Comparison of ENCODE assay signal across 20 mouse cellular contexts in genomic region chr16:11645668-11646067, GRCm38 (mm10).
DNase-seq lines count a peak whose midpoint lies in the region; ATAC-seq and TF ChIP-seq lines count a peak whose summit lies in the region.
"Had no signal": no experiment of that assay in that cellular context is flagged by ENCODE, and none has a peak within 500 bp of the region (broad histone marks: within the 10 kb centered on the region; RNA-seq: fewer than 3 reads in every experiment).

No protein-coding gene starts in this region.

- TF ChIP-seq POLR2A in CH12.LX (IDR thresholded peaks at IDR 0.05; ENCODE audit: low read depth, low read length) = no peak

- 39% methylated on average over 4 of the region's 4 CpGs for WGBS in heart, embryonic 12.5 days
- WGBS in heart, embryonic 11.5 days (ENCODE audit: insufficient replicate concordance) = 31% methylated on average over 4 of the region's 4 CpGs
- WGBS in liver, embryonic 11.5 days = 32% methylated on average over 4 of the region's 4 CpGs

- dilution Hi-C loops in CH12.LX (cut with MboI; ENCODE audit: extremely low pct_ligation_motif_present, extremely low pct_unique_long_range_greater_than_20kb, low sequenced_read_pairs) = no loop called here

- no peak for TF ChIP-seq CTCF in CH12.LX (conservative IDR thresholded peaks at IDR 0.05 in 1 of 2, IDR thresholded peaks at IDR 0.05 in 1 of 2; ENCODE audit: low read depth in 2 of 2, low read length in 2 of 2)

- no peak overlapping the region for H3K4me3 ChIP-seq in heart, embryonic 12.5 days
- no peak overlapping the region for H3K4me3 ChIP-seq in heart, embryonic 11.5 days (ENCODE audit: low read depth, low read length)
- H3K4me3 ChIP-seq in liver, embryonic 11.5 days (ENCODE audit: low read depth, low read length) = no peak overlapping the region
- H3K4me3 ChIP-seq in CH12.LX (replicated peaks in 1 of 3; ENCODE audit: low read depth in 2 of 3, low read length in 2 of 3, poor library complexity in 1 of 3) = no peak overlapping the region
- H3K4me3 ChIP-seq: embryonic facial prominence, embryonic 15.5 days; heart, embryonic 13.5 days; liver, embryonic 13.5 days; myocyte; stomach, embryonic 15.5 days had no signal

- H3K27ac ChIP-seq in heart, embryonic 12.5 days (ENCODE audit: poor library complexity, severe bottlenecking) = no peak overlapping the region
- no peak overlapping the region for H3K27ac ChIP-seq in heart, embryonic 11.5 days (ENCODE audit: low read depth, low read length)
- 0 out of 2 replicates have a peak overlapping the region, but pooled peaks have one; percentile 17 for H3K27ac ChIP-seq in liver, embryonic 11.5 days (ENCODE audit: low read depth, low read length)
- H3K27ac ChIP-seq in CH12.LX (ENCODE audit: insufficient read depth, low read depth) = no peak overlapping the region
- H3K27ac ChIP-seq: embryonic facial prominence, embryonic 15.5 days; heart, embryonic 13.5 days; liver, embryonic 13.5 days; stomach, embryonic 15.5 days had no signal

- H3K4me1 ChIP-seq in heart, embryonic 12.5 days (replicated peaks) = peaks cover 8% of the 10 kb centered on the region
- peaks cover 4% of the 10 kb centered on the region for H3K4me1 ChIP-seq in heart, embryonic 11.5 days (ENCODE audit: control insufficient read depth, insufficient read depth, low read length)
- H3K4me1 ChIP-seq in liver, embryonic 11.5 days (replicated peaks; ENCODE audit: control insufficient read depth, insufficient read depth, low read length) = no peaks in the 10 kb centered on the region
- peaks cover 15 to 70% of the 10 kb centered on the region in 2 experiments for H3K4me1 ChIP-seq in CH12.LX (ENCODE audit: control insufficient read depth in 1 of 2, insufficient read depth in 2 of 2)

- no peak for TF ChIP-seq EP300 in CH12.LX (IDR thresholded peaks at IDR 0.05; ENCODE audit: low read length)

- no peaks in the 10 kb centered on the region for H3K9me3 ChIP-seq in heart, embryonic 12.5 days (replicated peaks)
- no peaks in the 10 kb centered on the region for H3K9me3 ChIP-seq in heart, embryonic 11.5 days (replicated peaks; ENCODE audit: control insufficient read depth, low read length)
- no peaks in the 10 kb centered on the region for H3K9me3 ChIP-seq in liver, embryonic 11.5 days (ENCODE audit: control insufficient read depth, low read length)
- H3K9me3 ChIP-seq in CH12.LX (replicated peaks; ENCODE audit: low read length) = no peaks in the 10 kb centered on the region
- H3K9me3 ChIP-seq: embryonic facial prominence, embryonic 15.5 days; heart, embryonic 13.5 days; liver, embryonic 13.5 days; stomach, embryonic 15.5 days had no signal

- no peak overlapping the region for H3K4me2 ChIP-seq in heart, embryonic 12.5 days
- H3K4me2 ChIP-seq in heart, embryonic 11.5 days = no peak overlapping the region
- H3K4me2 ChIP-seq in liver, embryonic 11.5 days = no peak overlapping the region
- H3K4me2 ChIP-seq in CH12.LX (ENCODE audit: insufficient read depth, low read depth, poor library complexity, severe bottlenecking) = no peak overlapping the region
- H3K4me2 ChIP-seq: embryonic facial prominence, embryonic 15.5 days; heart, embryonic 13.5 days; liver, embryonic 13.5 days; stomach, embryonic 15.5 days had no signal

- no peaks in the 10 kb centered on the region for H3K79me2 ChIP-seq in CH12.LX (replicated peaks; ENCODE audit: control insufficient read depth, extremely low read depth, insufficient read depth, poor library complexity, severe bottlenecking)

- peak; percentile 48; the same call in 1 of the 2 replicates for ATAC-seq in heart, embryonic 12.5 days (ENCODE audit: insufficient number of reproducible peaks, low FRiP score)
- ATAC-seq in heart, embryonic 11.5 days (replicated peaks; ENCODE audit: insufficient number of reproducible peaks, low FRiP score, low TSS enrichment) = no peak
- no peak for ATAC-seq in liver, embryonic 11.5 days (replicated peaks; ENCODE audit: low FRiP score)

- H3K9ac ChIP-seq in heart, embryonic 12.5 days = no peak overlapping the region
- no peak overlapping the region for H3K9ac ChIP-seq in heart, embryonic 11.5 days (ENCODE audit: low read depth, low read length)
- H3K9ac ChIP-seq in liver, embryonic 11.5 days (ENCODE audit: low read depth, low read length) = no peak overlapping the region
- H3K9ac ChIP-seq in CH12.LX (ENCODE audit: insufficient read depth, low read depth) = no peak overlapping the region
- H3K9ac ChIP-seq: embryonic facial prominence, embryonic 15.5 days; heart, embryonic 13.5 days; liver, embryonic 13.5 days; stomach, embryonic 15.5 days had no signal

- in situ Hi-C loops in CH12.LX (cut with MboI; ENCODE audit: low pct_ligation_motif_present, low pct_unique_long_range_greater_than_20kb, low sequenced_read_pairs) = no loop called here

- H3K27me3 ChIP-seq in heart, embryonic 12.5 days (replicated peaks) = no peaks in the 10 kb centered on the region
- no peaks in the 10 kb centered on the region for H3K27me3 ChIP-seq in heart, embryonic 11.5 days (ENCODE audit: control insufficient read depth, insufficient read depth, low read length)
- H3K27me3 ChIP-seq in liver, embryonic 11.5 days (replicated peaks; ENCODE audit: control insufficient read depth, insufficient read depth, low read length) = no peaks in the 10 kb centered on the region
- no peaks in the 10 kb centered on the region for H3K27me3 ChIP-seq in CH12.LX (replicated peaks)
- H3K27me3 ChIP-seq: embryonic facial prominence, embryonic 15.5 days; heart, embryonic 13.5 days; liver, embryonic 13.5 days; stomach, embryonic 15.5 days had no signal

- no peak for TF ChIP-seq RAD21 in CH12.LX (IDR thresholded peaks at IDR 0.05; ENCODE audit: low read depth, low read length)

- no peak for DNase-seq in liver, embryonic 11.5 days (ENCODE audit: low spot score)
- DNase-seq in liver = no peak
- DNase-seq in CH12.LX (ENCODE audit: extremely low read depth) = peak; percentile 33
- peak; percentile 41 for DNase-seq in lung, postnatal 25 days (ENCODE audit: low spot score)
- no peak for DNase-seq in gastrocnemius, postnatal 25 days
- DNase-seq in right cerebral cortex, postnatal 14 days = no peak
- DNase-seq: cerebellum, adult 2 months; cerebellum, postnatal 36 days; heart, postnatal 36 days; kidney, adult 9 months; kidney, postnatal 25 days; layer of hippocampus, adult 9-11 months; liver, embryonic 13.5 days; midbrain, embryonic 14.5 days had no signal

- H3K36me3 ChIP-seq in heart, embryonic 12.5 days = no peaks in the 10 kb centered on the region
- no peaks in the 10 kb centered on the region for H3K36me3 ChIP-seq in heart, embryonic 11.5 days (ENCODE audit: control insufficient read depth, insufficient read depth, low read length)
- no peaks in the 10 kb centered on the region for H3K36me3 ChIP-seq in liver, embryonic 11.5 days (ENCODE audit: control insufficient read depth, insufficient read depth, low read length)
- peaks cover 0 to 2% of the 10 kb centered on the region in 2 experiments for H3K36me3 ChIP-seq in CH12.LX (replicated peaks in 1 of 2; ENCODE audit: control insufficient read depth in 1 of 2, insufficient read depth in 1 of 2, low read length in 1 of 2)
- H3K36me3 ChIP-seq: embryonic facial prominence, embryonic 15.5 days; heart, embryonic 13.5 days; liver, embryonic 13.5 days; stomach, embryonic 15.5 days had no signal

TF ChIP-seq in CH12.LX, 34 proteins besides CTCF, POLR2A, EP300 and RAD21:
- no peak for TF ChIP-seq ELF1 (IDR thresholded peaks at IDR 0.05; ENCODE audit: low read depth, low read length)
- no peak for TF ChIP-seq MAZ (IDR thresholded peaks at IDR 0.05; ENCODE audit: low read depth, low read length)
- TF ChIP-seq MYC (IDR thresholded peaks at IDR 0.05; ENCODE audit: low read depth, low read length) = no peak
- TF ChIP-seq SIN3A (IDR thresholded peaks at IDR 0.05; ENCODE audit: low read length) = no peak
- no peak for TF ChIP-seq JUND (conservative IDR thresholded peaks at IDR 0.05; ENCODE audit: low read depth, low read length)
- TF ChIP-seq ZKSCAN1 (IDR thresholded peaks at IDR 0.05; ENCODE audit: borderline replicate concordance, low read depth, low read length) = no peak
- no peak for TF ChIP-seq GABPA (IDR thresholded peaks at IDR 0.05; ENCODE audit: insufficient replicate concordance, low read depth, low read length)

Comparison
In these comparisons a context has a peak if more than half of its experiments do, and no peak if none do; other contexts are left out.
1. DNase-seq: peak in CH12.LX (single experiment) and lung, postnatal 25 days (single experiment); none in liver, embryonic 11.5 days (single experiment), liver (single experiment), gastrocnemius, postnatal 25 days (single experiment) and right cerebral cortex, postnatal 14 days (single experiment).